Mouse (Mus musculus): Measurements from ENCODE around the gene Zbtb7a. TPM values are rescaled to one million over a fixed set of nuclear protein-coding genes. Genes with fewer than 3 reads are reported as not detected.
A peak's percentile ranks its signal among the peaks of the same experiment; 100 is the strongest.

The Zbtb7a gene
- polyA plus RNA-seq, 1 experiment = 30.0 TPM

GRCm38 (mm10) chr10:81190236-81190911 lies 55.4 kb downstream of the Zbtb7a start:
- no peak for DNase-seq (ENCODE audit: low spot score)

GRCm38 (mm10) chr10:81190912-81191321 lies 55.9 kb downstream of the Zbtb7a start:
- DNase-seq (ENCODE audit: low spot score) = no peak

- no peak for DNase-seq (ENCODE audit: low spot score)
Observed at GRCm38 (mm10) chr10:81191342-81191982, 56.4 kb downstream of the Zbtb7a start.

- peak; percentile 86 for DNase-seq (ENCODE audit: low spot score)
Observed at GRCm38 (mm10) chr10:81192270-81192967, 57.4 kb downstream of the Zbtb7a start.

GRCm38 (mm10) chr10:81192968-81193501 lies 58.0 kb downstream of the Zbtb7a start:
- no peak for DNase-seq (ENCODE audit: low spot score)

GRCm38 (mm10) chr10:81193991-81194774 lies 59.2 kb downstream of the Zbtb7a start:
- no peak for DNase-seq (ENCODE audit: low spot score)

GRCm38 (mm10) chr10:81195300-81195699 lies 60.3 kb downstream of the Zbtb7a start:
- DNase-seq (ENCODE audit: low spot score) = no peak

GRCm38 (mm10) chr10:81196470-81197065 lies 61.5 kb downstream of the Zbtb7a start:
- no peak for DNase-seq (ENCODE audit: low spot score)

GRCm38 (mm10) chr10:81197305-81197704 lies 62.3 kb downstream of the Zbtb7a start:
- DNase-seq (ENCODE audit: low spot score) = no peak

GRCm38 (mm10) chr10:81198230-81198629 lies 63.2 kb downstream of the Zbtb7a start:
- no peak for DNase-seq (ENCODE audit: low spot score)

- no peak for DNase-seq (ENCODE audit: low spot score)
Observed at GRCm38 (mm10) chr10:81198990-81199389, 64.0 kb downstream of the Zbtb7a start.

- no peak for DNase-seq (ENCODE audit: low spot score)
Observed at GRCm38 (mm10) chr10:81200141-81200540, 65.1 kb downstream of the Zbtb7a start.

GRCm38 (mm10) chr10:81200605-81201287 lies 65.7 kb downstream of the Zbtb7a start:
- no peak for DNase-seq (ENCODE audit: low spot score)

GRCm38 (mm10) chr10:81201807-81202758 lies 67.1 kb downstream of the Zbtb7a start, which contains the start of gene Nmrk2:
Nmrk2 (minus strand) TSS chr10:81202051.
- no peak for DNase-seq (ENCODE audit: low spot score)

Other genes starting within 250 kb of the Zbtb7a start
- 111 and 113 TPM in 2 replicates for gene Timm13, start 234.3 kb upstream of the Zbtb7a start, polyA plus RNA-seq (2012; rRNA removed)
- 10.5 and 14.1 TPM in 2 replicates for gene Lmnb2, start 217.0 kb upstream of the Zbtb7a start, polyA plus RNA-seq (2012; rRNA removed)
- gene Gadd45b, start 205.1 kb upstream of the Zbtb7a start, polyA plus RNA-seq (2012; rRNA removed) = 17.9 and 29.9 TPM in 2 replicates
- gene Gng7, start 120.3 kb upstream of the Zbtb7a start, polyA plus RNA-seq (2012; rRNA removed) = 4.2 and 5.4 TPM in 2 replicates
- gene Diras1, start 109.6 kb upstream of the Zbtb7a start, polyA plus RNA-seq (2012; rRNA removed) = 0.12 and 0.17 TPM in 2 replicates
- gene Slc39a3, start 97.8 kb upstream of the Zbtb7a start, polyA plus RNA-seq (2012; rRNA removed) = 25.3 and 29.3 TPM in 2 replicates
- gene Sgta, start 75.0 kb upstream of the Zbtb7a start, polyA plus RNA-seq (2012; rRNA removed) = 90.0 and 93.9 TPM in 2 replicates
- gene Thop1, start 65.2 kb upstream of the Zbtb7a start, polyA plus RNA-seq (2012; rRNA removed) = 21.7 and 22.7 TPM in 2 replicates
- gene Creb3l3, start 36.3 kb upstream of the Zbtb7a start, polyA plus RNA-seq (2012; rRNA removed) = 1.1 and 1.2 TPM in 2 replicates
- gene Map2k2, start 29.3 kb upstream of the Zbtb7a start, polyA plus RNA-seq (2012; rRNA removed) = 119 TPM in 2 replicates
- 12.5 and 17.9 TPM in 2 replicates for gene Pias4, start 32.7 kb downstream of the Zbtb7a start, polyA plus RNA-seq (2012; rRNA removed)
- 1,109 and 1,486 TPM in 2 replicates for gene Eef2, start 41.4 kb downstream of the Zbtb7a start, polyA plus RNA-seq (2012; rRNA removed)
- gene Dapk3, start 47.8 kb downstream of the Zbtb7a start, polyA plus RNA-seq (2012; rRNA removed) = 58.2 and 61.1 TPM in 2 replicates
- gene 4930442H23Rik, start 48.6 kb downstream of the Zbtb7a start, polyA plus RNA-seq (2012; rRNA removed) = not detected in 2 replicates
- gene Nmrk2, start 66.8 kb downstream of the Zbtb7a start, polyA plus RNA-seq (2012; rRNA removed) = not detected in 2 replicates
- gene Atcay, start 95.6 kb downstream of the Zbtb7a start, polyA plus RNA-seq (2012; rRNA removed) = 0.10 and 0.13 TPM in 2 replicates
- 29.3 and 34.4 TPM in 2 replicates for gene Zfr2, start 97.9 kb downstream of the Zbtb7a start, polyA plus RNA-seq (2012; rRNA removed)
- 2.2 and 2.6 TPM in 2 replicates for gene Matk, start 117.7 kb downstream of the Zbtb7a start, polyA plus RNA-seq (2012; rRNA removed)
- gene Mrpl54, start 131.7 kb downstream of the Zbtb7a start, polyA plus RNA-seq (2012; rRNA removed) = 95.9 and 103 TPM in 2 replicates
- gene Apba3, start 131.7 kb downstream of the Zbtb7a start, polyA plus RNA-seq (2012; rRNA removed) = 45.9 and 48.3 TPM in 2 replicates
- gene Tjp3, start 156.4 kb downstream of the Zbtb7a start, polyA plus RNA-seq (2012; rRNA removed) = 23.7 and 25.1 TPM in 2 replicates
- gene Pip5k1c, start 157.7 kb downstream of the Zbtb7a start, polyA plus RNA-seq (2012; rRNA removed) = 38.6 and 48.9 TPM in 2 replicates
- 27.7 and 29.5 TPM in 2 replicates for gene Cactin, start 185.9 kb downstream of the Zbtb7a start, polyA plus RNA-seq (2012; rRNA removed)
- 9.3 and 11.6 TPM in 2 replicates for gene Tbxa2r, start 193.5 kb downstream of the Zbtb7a start, polyA plus RNA-seq (2012; rRNA removed)
- gene Gipc3, start 208.0 kb downstream of the Zbtb7a start, polyA plus RNA-seq (2012; rRNA removed) = 3.2 and 6.5 TPM in 2 replicates
- gene Hmg20b, start 215.3 kb downstream of the Zbtb7a start, polyA plus RNA-seq (2012; rRNA removed) = 82.9 and 91.7 TPM in 2 replicates
- gene Mfsd12, start 222.3 kb downstream of the Zbtb7a start, polyA plus RNA-seq (2012; rRNA removed) = 12.1 and 12.4 TPM in 2 replicates
- 1.9 and 2.1 TPM in 2 replicates for gene 4930404N11Rik, start 230.6 kb downstream of the Zbtb7a start, polyA plus RNA-seq (2012; rRNA removed)
- gene Fzr1, start 243.3 kb downstream of the Zbtb7a start, polyA plus RNA-seq (2012; rRNA removed) = 34.1 and 34.4 TPM in 2 replicates
- gene Dohh, start 249.2 kb downstream of the Zbtb7a start, polyA plus RNA-seq (2012; rRNA removed) = 42.9 and 47.4 TPM in 2 replicates
- 3.6 and 3.8 TPM in 2 replicates for gene Gm48551, start 249.2 kb downstream of the Zbtb7a start, polyA plus RNA-seq (2012; rRNA removed)

All from urinary bladder, adult 2 months (tissue).